Mouse (Mus musculus): ENCODE results near the gene Smyd2. TPM values are rescaled to one million over a fixed set of nuclear protein-coding genes. Genes with fewer than 3 reads are reported as not detected.

Gene Smyd2
- polyA plus RNA-seq, 1 experiment from 2014 or later: 87.3 TPM

DNA sequence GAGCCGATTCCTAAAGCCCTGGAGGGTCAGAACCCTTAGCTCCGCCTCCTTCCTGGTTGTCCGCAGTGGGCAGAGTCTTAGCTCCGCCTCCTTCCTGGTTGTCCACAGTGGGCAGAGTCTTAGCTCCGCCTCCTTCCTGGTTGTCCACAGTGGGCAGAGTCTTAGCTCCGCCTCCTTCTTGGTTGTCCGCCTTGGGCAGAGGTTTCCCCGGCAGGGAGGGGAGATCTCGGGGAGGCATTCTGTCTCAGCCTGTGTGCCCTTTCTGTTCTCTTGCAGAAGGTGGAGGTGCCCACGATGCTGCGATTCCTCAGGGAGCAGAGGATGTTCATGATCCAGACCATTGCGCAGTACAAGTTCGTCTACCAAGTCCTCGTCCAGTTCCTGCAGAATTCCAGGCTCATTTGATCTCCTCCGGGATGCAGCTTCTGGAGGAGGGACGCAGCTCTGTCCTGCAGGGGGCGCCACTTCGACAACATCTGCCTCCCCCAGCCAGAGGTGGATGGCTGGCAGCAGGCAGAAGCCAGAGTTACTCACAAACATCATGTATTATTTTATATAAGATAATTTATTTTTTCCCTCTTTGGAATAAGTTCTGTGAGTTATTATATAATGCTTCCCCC is 52.4 kb downstream of the Smyd2 start:
- ATAC-seq (ENCODE audit: low FRiP score, low read depth): no peak
- Histone ChIP-seq H3K4me2 (replicated peaks) (no peak overlapping the region), H3K9me3 (no peaks in the 10 kb centered on the region), H3K36me3 (peaks cover 74% of the 10 kb centered on the region), H3K27me3 (no peaks in the 10 kb centered on the region), H3K9ac (no peak overlapping the region), H3K27ac (no peak overlapping the region), H3K4me1 (peaks cover 18% of the 10 kb centered on the region), H3K4me3 (no peak overlapping the region)
- 88% methylated on average over 18 of the region's 18 CpGs for WGBS

DNA sequence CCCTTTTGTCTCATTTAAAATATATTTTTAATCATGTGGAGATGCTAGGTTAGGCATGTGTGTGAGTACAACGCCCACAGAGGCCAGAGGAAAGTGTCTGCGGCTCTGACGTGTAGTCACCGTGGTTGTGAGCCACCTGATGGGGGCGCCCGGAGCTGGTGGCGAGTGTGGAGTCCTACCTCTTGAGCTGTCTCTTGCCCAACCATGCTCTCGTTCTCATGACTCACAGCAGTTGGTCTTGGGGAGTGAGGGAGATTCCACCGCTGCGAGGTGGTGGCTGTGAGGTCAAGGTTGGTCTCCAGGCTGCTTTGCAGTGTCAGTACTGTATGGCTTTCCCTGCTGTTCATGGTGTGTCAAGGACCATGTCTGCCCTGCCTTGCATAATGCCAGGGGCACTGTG is 54.1 kb downstream of the Smyd2 start:
- H3K4me2 ChIP-seq (replicated peaks): no peak overlapping the region
- no peak for ATAC-seq (ENCODE audit: low FRiP score, low read depth)

DNA sequence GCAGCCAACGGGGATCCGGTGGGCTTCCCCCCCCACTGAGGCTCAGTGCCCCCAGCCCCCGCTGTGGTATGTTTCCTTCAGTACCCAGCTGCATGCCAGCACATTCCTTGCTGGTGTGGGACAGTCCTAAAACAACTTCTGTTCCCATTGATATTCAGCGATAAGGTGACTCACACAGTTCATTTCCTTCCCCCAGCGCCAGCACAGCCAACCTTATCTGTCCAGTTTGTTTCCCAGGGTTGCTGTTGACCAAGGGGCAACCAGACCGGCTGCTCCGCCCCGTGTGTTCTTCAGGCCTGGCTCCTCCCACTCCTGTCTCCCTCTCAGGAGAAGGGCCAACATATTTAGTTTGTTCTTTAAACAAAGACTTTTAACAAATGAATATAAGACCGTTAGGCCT is 54.7 kb downstream of the Smyd2 start:
- H3K36me3 ChIP-seq: peaks cover 83% of the 10 kb centered on the region
- ATAC-seq (ENCODE audit: low FRiP score, low read depth): no peak

More for the DNA sequence above, 54.1 kb downstream of the Smyd2 start:
- WGBS: 84% methylated on average over 10 of the region's 10 CpGs
- Histone ChIP-seq H3K4me1 (peaks cover 6% of the 10 kb centered on the region), H3K4me3 (no peak overlapping the region), H3K36me3 (peaks cover 83% of the 10 kb centered on the region), H3K27me3 (no peaks in the 10 kb centered on the region), H3K27ac (no peak overlapping the region), H3K9me3 (no peaks in the 10 kb centered on the region), H3K9ac (no peak overlapping the region)

DNA sequence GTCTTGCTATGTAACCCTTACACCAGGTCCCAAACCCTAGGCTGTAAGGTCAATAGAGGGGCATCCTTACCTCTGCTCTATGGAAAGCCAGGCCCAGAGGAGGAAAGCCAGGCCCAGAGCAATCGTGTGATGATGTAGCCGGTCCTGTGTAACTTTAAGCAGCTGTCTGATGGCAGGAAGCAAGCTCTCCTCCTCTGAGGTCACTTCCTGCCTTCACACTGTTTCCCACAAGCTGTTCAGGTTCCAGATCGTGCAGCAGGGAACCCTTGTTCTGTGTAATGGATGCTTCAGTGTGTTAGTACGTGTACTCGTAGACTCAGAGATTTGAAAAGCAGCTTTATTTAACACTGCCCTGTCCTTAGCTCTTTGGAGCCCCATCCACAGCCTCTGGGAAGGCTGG is 55.1 kb downstream of the Smyd2 start:
- no peak overlapping the region; the same call in 1 of the 2 replicates for H3K27ac ChIP-seq
- no peaks in the 10 kb centered on the region for H3K9me3 ChIP-seq
- peaks cover 6% of the 10 kb centered on the region for H3K4me1 ChIP-seq
- H3K4me3 ChIP-seq: no peak overlapping the region
- peaks cover 83% of the 10 kb centered on the region for H3K36me3 ChIP-seq
- H3K9ac ChIP-seq: no peak overlapping the region
- 53% methylated on average over 5 of the region's 5 CpGs for WGBS
- no peak overlapping the region for H3K4me2 ChIP-seq (replicated peaks)
- no peak for ATAC-seq (ENCODE audit: low FRiP score, low read depth)
- H3K27me3 ChIP-seq: no peaks in the 10 kb centered on the region

More for the DNA sequence above, 54.7 kb downstream of the Smyd2 start:
- Histone ChIP-seq H3K4me3 (no peak overlapping the region), H3K9ac (no peak overlapping the region), H3K27ac (no peak overlapping the region), H3K9me3 (no peaks in the 10 kb centered on the region), H3K4me1 (peaks cover 6% of the 10 kb centered on the region), H3K4me2 (replicated peaks) (no peak overlapping the region), H3K27me3 (no peaks in the 10 kb centered on the region)
- 64% methylated on average over 9 of the region's 9 CpGs for WGBS

DNA sequence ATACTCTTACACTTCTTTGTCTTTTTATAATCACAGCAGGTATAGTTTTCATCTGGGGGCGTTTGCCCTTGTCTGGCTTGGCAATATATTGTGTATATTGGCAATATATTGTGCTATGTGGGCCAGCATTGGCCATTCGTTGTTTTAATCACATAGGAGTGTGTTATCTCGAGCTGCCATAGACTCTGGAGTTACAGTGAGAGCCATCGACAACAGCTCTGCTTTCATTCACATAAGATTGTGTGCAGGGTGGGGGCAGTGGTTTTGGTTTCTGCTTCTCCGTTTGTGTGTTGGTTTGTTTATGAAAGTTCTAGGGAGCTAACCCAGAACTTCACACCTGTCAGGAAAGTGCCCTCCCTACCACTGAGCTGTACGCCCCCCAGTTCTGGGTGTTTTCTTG is 55.5 kb downstream of the Smyd2 start:
- Histone ChIP-seq H3K27me3 (no peaks in the 10 kb centered on the region), H3K9ac (no peak overlapping the region), H3K27ac (no peak overlapping the region)

DNA sequence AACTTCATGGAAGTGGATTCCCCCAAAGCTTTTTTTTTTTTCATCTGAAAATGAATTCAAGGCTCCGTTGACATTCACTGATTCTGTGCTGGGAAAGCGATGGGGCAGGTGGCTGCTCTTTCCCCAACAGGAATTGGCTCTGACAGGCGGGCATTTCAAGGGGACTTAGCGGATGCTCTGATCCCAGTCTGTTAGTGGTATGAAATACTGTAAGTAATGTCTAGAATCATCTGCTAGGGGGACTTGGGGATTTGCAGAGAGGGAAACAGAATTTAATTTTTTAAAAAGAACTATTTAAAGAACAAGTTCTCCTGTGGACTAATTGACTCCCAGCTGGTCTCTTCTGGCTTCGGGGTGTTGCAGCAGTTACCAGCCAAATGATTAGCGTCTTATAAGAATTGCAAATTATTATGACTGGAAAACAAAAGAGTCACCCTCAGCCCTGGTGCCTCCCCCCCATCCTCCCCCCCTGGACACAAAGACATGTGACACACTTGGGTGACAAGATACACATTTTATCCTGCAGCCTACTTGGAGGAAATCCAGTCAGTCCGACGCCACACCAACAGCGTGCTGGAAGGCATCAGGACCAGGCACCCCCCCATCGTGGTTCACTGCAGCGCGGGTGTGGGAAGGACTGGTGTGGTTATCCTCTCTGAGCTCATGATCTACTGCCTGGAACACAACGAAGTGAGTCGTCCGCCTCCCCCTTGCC is 57.2 kb downstream of the Smyd2 start:
- WGBS: 91% methylated on average over 15 of the region's 15 CpGs

More for the DNA sequence above, 55.5 kb downstream of the Smyd2 start:
- peaks cover 6% of the 10 kb centered on the region for H3K4me1 ChIP-seq
- 80% methylated on average over 6 of the region's 6 CpGs for whole genome bisulfite sequencing
- peaks cover 80% of the 10 kb centered on the region for H3K36me3 ChIP-seq
- ATAC-seq (ENCODE audit: low FRiP score, low read depth): no peak
- H3K4me2 ChIP-seq (replicated peaks): no peak overlapping the region
- H3K4me3 ChIP-seq: no peak overlapping the region
- H3K9me3 ChIP-seq: no peaks in the 10 kb centered on the region

DNA sequence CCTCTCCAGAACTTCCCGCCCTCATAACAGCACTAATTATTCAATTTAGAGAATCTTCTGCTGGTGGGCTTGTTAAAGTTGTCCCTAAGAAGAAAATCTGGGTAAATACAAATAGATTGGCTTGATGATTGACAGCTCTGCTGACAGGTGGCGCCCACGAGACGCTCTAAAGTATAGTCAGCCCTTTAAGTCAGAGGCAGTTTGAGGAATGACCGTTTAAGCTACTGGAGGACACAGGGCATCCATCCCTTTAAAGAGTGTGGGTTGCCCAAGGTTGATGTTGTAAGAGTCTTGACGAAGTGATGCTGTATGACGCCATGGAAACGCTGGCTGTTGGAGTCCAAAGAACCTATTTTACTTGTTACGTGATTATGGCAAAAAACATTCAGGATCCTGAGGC is 57.9 kb downstream of the Smyd2 start:
- Histone ChIP-seq H3K27ac (no peak overlapping the region), H3K9me3 (no peaks in the 10 kb centered on the region), H3K4me1 (peaks cover 13% of the 10 kb centered on the region), H3K4me3 (no peak overlapping the region), H3K27me3 (no peaks in the 10 kb centered on the region), H3K36me3 (peaks cover 69% of the 10 kb centered on the region), H3K9ac (no peak overlapping the region), H3K4me2 (replicated peaks) (no peak overlapping the region)
- ATAC-seq (ENCODE audit: low FRiP score, low read depth): no peak
- 79% methylated on average over 9 of the region's 9 CpGs for WGBS

More for the DNA sequence above, 57.2 kb downstream of the Smyd2 start:
- no peak overlapping the region for H3K4me2 ChIP-seq (replicated peaks)
- no peak overlapping the region for H3K27ac ChIP-seq
- H3K27me3 ChIP-seq: no peaks in the 10 kb centered on the region
- peaks cover 13% of the 10 kb centered on the region for H3K4me1 ChIP-seq
- H3K4me3 ChIP-seq: no peak overlapping the region
- no peak overlapping the region for H3K9ac ChIP-seq
- peaks cover 74% of the 10 kb centered on the region for H3K36me3 ChIP-seq
- H3K9me3 ChIP-seq: no peaks in the 10 kb centered on the region
- no peak for ATAC-seq (ENCODE audit: low FRiP score, low read depth)

DNA sequence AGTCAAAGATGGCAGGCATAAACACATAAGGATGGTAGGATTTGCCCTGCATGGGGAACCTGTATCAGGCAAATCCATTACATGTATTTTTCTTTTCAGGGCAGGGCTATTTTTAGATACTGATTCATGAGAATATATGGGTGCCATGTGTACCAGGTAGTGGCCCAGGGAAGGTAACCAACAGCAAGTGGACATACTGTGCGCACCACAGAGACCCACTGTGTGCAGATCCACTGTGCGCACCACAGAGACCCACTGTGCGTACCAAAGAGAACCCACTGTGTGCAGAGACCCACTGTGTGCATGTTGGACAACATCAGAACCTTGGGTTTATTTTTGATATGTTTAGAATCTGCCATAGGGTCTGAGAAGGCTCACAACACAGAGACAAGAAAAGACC is 58.4 kb downstream of the Smyd2 start:
- Histone ChIP-seq H3K9ac (no peak overlapping the region), H3K4me3 (no peak overlapping the region), H3K4me2 (replicated peaks) (no peak overlapping the region), H3K9me3 (no peaks in the 10 kb centered on the region), H3K27me3 (no peaks in the 10 kb centered on the region), H3K27ac (no peak overlapping the region), H3K36me3 (peaks cover 72% of the 10 kb centered on the region), H3K4me1 (peaks cover 13% of the 10 kb centered on the region)
- WGBS: 99% methylated on average over 3 of the region's 3 CpGs
- no peak for ATAC-seq (ENCODE audit: low FRiP score, low read depth)

DNA sequence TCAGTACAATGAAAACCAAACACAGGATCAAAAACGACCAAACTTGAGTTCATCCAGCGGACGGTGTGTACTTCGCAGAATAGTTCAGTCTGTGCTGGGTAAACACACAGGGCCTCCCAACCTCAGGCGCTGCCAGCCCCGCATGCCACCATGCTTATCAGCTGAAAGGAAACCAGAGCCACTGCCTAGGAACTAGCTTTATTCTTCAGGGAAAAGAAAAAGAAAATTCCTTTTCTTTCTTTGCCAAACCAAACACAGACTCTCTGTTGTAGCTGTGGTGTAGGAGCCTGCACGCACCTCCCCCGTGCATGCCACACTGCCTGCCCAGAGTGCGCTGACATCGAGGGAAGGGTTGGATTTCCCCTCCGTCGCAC is 61.2 kb downstream of the Smyd2 start:
- Histone ChIP-seq H3K27me3 (no peaks in the 10 kb centered on the region), H3K4me2 (replicated peaks) (no peak overlapping the region), H3K36me3 (peaks cover 83% of the 10 kb centered on the region), H3K4me1 (peaks cover 7% of the 10 kb centered on the region; the same call in 1 of the 2 replicates), H3K9ac (no peak overlapping the region), H3K4me3 (no peak overlapping the region), H3K27ac (no peak overlapping the region), H3K9me3 (no peaks in the 10 kb centered on the region)
- WGBS: 74% methylated on average over 12 of the region's 12 CpGs
- no peak for ATAC-seq (ENCODE audit: low FRiP score, low read depth)

DNA sequence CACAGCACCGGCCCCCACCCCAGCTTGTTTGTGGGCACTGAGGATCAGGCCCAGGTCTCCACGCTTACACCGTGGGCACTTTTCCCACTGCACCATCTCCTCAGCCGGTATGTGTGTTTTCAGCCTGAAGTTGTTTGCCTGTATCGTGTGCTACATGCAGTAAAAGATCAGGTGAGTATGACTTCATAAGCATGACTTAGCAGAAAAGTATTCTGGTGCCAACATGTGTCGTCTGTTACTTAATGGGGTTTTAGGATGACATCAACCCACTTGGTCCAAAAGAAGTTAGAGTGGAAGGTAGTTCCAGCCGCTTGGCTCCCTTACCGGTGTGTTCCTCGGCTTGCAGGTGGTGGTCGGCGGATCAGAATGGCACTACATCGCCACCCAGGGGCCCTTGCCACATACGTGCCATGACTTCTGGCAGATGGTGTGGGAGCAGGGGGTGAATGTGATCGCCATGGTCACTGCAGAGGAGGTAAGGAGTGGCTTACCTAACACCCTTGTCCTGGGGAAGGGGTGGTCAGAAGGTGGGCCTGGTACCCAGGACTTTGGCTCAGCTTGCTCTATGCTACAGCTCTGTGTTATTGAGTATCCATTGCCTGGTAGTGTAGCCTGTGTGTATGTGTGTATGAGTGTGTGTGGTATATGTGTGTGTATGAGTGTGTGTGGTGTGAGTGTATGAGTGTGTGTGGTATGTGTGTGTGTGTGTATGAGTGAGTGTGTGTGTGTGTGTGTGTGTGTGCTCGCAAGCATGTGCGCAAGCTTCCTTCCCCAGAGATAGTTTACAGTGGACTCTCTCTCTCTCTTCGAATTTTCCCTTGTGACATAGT is 61.8 kb downstream of the Smyd2 start:
- Histone ChIP-seq H3K4me3 (no peak overlapping the region), H3K4me1 (peaks cover 7% of the 10 kb centered on the region; the same call in 1 of the 2 replicates), H3K27ac (no peak overlapping the region), H3K4me2 (replicated peaks) (no peak overlapping the region), H3K9ac (no peak overlapping the region), H3K9me3 (no peaks in the 10 kb centered on the region), H3K36me3 (peaks cover 80% of the 10 kb centered on the region), H3K27me3 (no peaks in the 10 kb centered on the region)
- 87% methylated on average over 17 of the region's 17 CpGs for WGBS
- ATAC-seq (ENCODE audit: low FRiP score, low read depth): no peak; the same call in 1 of the 2 replicates

DNA sequence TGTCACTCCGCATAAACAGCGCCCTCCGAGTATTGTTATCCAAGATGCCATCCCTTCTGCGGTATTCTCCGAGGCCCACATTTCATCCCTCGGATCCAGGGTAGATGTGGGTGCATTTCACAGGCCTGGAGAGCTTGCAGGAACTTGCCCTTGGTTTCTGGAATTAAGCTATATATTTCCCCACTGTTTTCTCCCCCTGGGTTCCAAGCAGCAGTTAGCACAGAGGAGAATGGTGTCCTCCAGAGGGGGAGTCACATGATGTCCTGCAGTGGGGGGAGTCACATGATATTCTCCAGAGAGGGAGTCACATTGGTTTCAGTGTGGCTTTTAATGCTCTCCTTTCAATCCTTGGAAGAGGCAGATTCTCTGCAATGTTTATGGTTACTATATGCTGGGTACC is 63.8 kb downstream of the Smyd2 start:
- Histone ChIP-seq H3K4me1 (peaks cover 7% of the 10 kb centered on the region), H3K9me3 (no peaks in the 10 kb centered on the region), H3K9ac (no peak overlapping the region), H3K4me3 (no peak overlapping the region), H3K27me3 (no peaks in the 10 kb centered on the region), H3K27ac (no peak overlapping the region), H3K4me2 (replicated peaks) (no peak overlapping the region), H3K36me3 (peaks cover 77% of the 10 kb centered on the region)
- WGBS: 94% methylated on average over 6 of the region's 6 CpGs
- ATAC-seq (ENCODE audit: low FRiP score, low read depth): no peak

DNA sequence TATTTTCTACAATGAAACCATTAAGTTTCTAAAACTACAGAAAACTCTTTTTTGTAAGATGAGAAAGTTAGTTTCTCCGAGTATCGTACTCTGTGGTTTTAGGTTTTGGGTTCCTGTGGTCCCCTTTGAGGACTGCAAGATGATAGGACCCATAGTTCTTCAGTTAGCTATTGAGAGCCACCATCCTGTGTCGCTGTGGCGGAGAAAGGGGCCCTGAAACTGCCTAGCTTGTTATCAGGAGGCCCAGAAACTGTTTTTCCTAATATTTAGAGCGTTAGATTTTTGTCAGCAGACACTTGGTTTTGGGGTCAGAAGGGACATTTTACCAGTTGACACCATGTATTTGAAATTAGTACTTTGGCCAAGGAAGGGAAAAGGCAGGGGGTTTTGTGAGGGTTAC is 66.4 kb downstream of the Smyd2 start:
- H3K27ac ChIP-seq: no peak overlapping the region
- H3K27me3 ChIP-seq: no peaks in the 10 kb centered on the region
- 93% methylated on average over 5 of the region's 5 CpGs for WGBS
- ATAC-seq (ENCODE audit: low FRiP score, low read depth): no peak
- no peak overlapping the region for H3K9ac ChIP-seq
- no peak overlapping the region for H3K4me3 ChIP-seq
- H3K4me1 ChIP-seq: peaks cover 21% of the 10 kb centered on the region
- no peaks in the 10 kb centered on the region for H3K9me3 ChIP-seq
- H3K36me3 ChIP-seq: peaks cover 79% of the 10 kb centered on the region
- no peak overlapping the region for H3K4me2 ChIP-seq (replicated peaks)
